Mouse (Mus musculus) heart, postnatal 36 days (tissue): ENCODE measurements around the gene Cdt1. TPM values are rescaled to one million over a fixed set of nuclear protein-coding genes. Genes with fewer than 3 reads are reported as not detected.
A peak's percentile ranks its signal among the peaks of the same experiment; 100 is the strongest.

Source experiments
- DNase-seq, 2 experiments: peaks; one replicate each; pipeline ENCODE4 v3.0.0; 2021 to 2022
- intact Hi-C: fragments of 180-260 bp; cut with DNase I; formaldehyde crosslinking; loops from one replicate; pipeline ENCODE4 v1.15.1; 2025
- total RNA-seq, 2 experiments: library from RNA; stranded (reverse); gene quantifications; 2 replicates each; pipeline ENCODE4 v1.2.3; 2021

Cdt1 gene
- 1 to 10 TPM; 2.4 to 2.5 TPM for total RNA-seq

DNA sequence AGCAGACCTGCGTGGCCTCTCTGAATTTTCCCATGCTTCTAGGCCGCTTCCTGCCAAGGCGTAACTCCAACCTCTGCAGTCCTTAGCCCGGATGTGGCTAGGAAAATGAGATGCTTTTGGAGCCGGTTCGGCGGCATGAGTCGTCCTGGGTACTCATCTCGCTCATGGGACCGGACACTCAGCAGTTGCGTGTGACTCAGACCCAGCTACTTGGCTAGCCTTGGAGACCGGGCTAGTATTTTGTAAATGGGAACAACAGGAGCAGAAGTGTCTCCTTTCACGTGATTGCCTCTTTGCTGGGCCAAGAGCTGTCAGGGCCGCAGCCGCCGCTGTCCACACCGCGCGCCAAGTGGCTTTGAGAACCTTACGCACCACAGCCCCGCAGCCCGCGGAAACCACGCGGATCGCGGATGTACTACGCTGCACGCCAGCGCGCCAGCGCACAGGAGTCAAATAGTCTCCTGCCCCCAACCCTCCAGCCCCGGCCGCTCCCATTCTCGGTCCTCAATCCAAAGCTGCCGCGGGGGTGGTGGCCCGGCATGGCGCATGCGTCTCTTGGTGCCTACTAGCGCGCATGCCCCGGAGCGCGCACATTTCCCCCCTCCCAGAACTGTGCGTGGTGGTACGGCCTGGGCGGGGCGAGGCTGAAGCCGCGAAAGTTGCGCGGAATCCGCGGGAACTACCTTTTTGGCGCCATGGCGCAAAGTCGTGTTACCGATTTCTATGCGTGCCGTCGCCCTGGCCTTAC, at the start of gene Cdt1:
Gene Cdt1, plus strand, starts transcription at position 655 of the 748 bp plus-strand sequence.
- intact Hi-C loops: no loop called here

GRCm38 (mm10) chr8:122520611-122521010, 47.2 kb upstream of the Cdt1 start:
- DNase-seq: no peak
- intact Hi-C loops: no loop called here

More for the DNA sequence above, at the start of gene Cdt1:
- peak; percentile 94 to 97 for DNase-seq

GRCm38 (mm10) chr8:122522796-122523651, 44.8 kb upstream of the Cdt1 start:
- intact Hi-C loops: loop anchor here (2.0 kb wide), 1 partner anchor 24 kb away; no protein-coding TSS in a partner anchor
- peak; percentile 66 to 69 for DNase-seq

GRCm38 (mm10) chr8:122523652-122524360, 44.0 kb upstream of the Cdt1 start:
- DNase-seq: peak in 1 of 2 experiments; percentile 41
- intact Hi-C loops: loop anchor here (2.0 kb wide), 1 partner anchor 23 kb away; no protein-coding TSS in a partner anchor

DNA sequence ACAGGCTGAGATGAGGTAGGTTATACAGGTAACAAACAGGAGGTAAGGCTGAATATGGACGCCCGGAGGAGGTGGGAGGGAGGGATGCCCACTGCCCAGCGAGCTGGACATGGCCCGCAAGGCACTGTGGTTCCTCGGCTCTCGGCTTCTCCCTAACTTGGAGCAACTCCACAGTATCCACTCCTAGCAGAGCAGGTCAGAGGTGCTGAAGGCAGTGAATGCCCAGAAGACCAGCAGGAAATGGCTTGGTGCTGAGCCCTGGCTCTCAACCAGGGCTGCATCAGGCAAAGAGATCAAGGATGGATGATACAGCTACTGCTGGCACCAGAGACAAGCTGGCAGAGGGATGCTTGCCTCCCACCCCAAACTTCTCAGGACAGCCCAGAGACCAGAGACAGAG, 43.3 kb upstream of the Cdt1 start:
- peak in 1 of 2 experiments; percentile 22 for DNase-seq
- intact Hi-C loops: no loop called here

DNA sequence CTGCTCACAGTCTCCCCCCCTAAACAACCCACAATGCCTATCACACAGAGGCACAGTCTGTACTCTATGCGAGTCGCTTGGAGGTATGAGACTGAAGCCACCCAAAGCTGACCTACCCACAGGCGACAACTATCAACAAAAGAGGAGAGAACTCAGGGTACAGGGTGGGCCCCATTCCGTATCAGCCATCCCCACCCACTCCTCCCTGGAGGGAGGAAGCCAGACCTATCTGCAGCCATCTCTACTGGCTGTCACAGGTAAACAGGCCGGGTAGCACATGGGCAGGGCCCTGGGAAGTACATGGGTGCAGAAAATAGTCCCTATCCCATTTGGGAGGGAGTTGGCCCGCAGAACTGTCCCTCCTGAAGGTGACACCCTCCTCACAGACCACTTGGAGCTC, 42.8 kb upstream of the Cdt1 start:
- intact Hi-C loops: no loop called here
- no peak for DNase-seq

DNA sequence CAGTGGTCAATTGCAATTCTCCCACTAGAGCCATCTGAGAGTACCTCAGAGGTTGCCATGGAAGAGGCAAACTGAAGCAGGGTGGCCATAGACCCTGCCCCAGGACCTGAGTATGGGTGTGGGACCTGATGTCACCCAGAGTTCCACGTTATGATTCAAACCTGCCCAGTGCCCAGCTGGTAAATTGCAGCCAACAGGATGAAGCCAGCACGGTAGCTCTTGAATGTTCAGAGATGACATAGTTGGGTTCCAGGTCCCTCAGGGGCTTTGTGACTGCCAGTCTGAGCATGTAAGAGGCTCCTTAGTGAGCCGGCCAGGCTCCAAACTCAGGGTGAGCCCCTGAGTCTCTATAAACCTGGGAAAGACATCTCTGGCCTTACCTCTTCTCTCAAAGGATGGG, 41.7 kb upstream of the Cdt1 start:
- intact Hi-C loops: no loop called here
- DNase-seq: no peak

DNA sequence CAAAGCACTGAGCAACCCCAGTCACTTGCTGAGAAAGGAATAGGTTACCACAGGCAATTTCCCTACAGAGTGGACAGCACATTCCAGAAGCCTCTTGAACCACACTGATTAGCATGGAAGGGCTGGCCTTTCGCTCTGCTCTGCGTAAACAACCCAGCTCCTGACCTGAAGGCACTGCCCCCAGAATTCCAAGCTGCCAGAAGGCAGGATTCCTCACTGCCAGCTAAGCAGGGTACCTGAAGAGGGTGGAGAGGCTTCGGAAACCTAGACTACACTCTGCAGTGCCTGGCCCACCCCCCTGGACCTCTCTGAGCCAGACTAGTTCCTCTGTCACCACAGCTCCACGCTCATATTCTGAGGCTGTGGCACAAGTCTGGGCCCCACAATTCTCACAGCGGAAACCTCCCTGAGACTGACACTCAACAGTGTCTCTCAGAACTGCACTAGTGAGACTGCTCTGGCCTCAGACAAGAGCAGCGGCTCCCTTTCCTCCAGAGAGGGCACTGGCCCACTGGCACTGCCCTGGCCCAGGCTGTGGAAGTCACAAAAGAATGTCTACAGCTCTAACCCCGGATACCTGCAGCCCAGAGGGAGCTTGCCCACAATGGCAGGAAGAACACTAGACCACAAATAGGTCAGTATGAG, 41.2 kb upstream of the Cdt1 start:
- DNase-seq: no peak
- intact Hi-C loops: no loop called here

DNA sequence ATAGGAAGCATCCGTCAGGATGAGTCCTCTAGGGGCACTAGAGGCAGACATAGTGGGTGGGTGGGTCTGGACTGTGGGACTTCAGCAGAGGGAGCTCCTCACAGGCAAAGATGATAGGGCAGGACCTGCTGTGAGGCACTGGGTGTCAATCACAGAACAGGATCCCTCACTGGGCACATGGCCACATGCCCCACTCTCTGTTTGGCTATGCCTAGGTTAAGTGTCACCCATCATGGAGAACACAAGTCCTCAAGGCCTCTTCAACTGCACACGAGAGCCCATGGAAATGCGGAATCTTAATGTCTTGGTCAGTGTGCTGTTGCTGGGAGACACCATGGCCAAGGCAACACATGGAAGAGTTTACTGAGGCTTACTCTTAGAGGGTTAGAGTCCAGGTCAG, 39.9 kb upstream of the Cdt1 start:
- intact Hi-C loops: no loop called here
- DNase-seq: no peak

- intact Hi-C loops: no loop called here
- DNase-seq: no peak
These were observed 38.7 kb upstream of the Cdt1 start for GRCm38 (mm10) chr8:122529159-122529558.

GRCm38 (mm10) chr8:122531312-122531711, 36.5 kb upstream of the Cdt1 start:
- intact Hi-C loops: loop anchor here (2.0 kb wide), 1 partner anchor 15 kb away; no protein-coding TSS in a partner anchor
- peak in 1 of 2 experiments; percentile 24 for DNase-seq

GRCm38 (mm10) chr8:122537033-122537432, 30.8 kb upstream of the Cdt1 start:
- DNase-seq: no peak
- intact Hi-C loops: no loop called here

- intact Hi-C loops: no loop called here
- no peak for DNase-seq
These were observed 30.0 kb upstream of the Cdt1 start for GRCm38 (mm10) chr8:122537812-122538211.

DNA sequence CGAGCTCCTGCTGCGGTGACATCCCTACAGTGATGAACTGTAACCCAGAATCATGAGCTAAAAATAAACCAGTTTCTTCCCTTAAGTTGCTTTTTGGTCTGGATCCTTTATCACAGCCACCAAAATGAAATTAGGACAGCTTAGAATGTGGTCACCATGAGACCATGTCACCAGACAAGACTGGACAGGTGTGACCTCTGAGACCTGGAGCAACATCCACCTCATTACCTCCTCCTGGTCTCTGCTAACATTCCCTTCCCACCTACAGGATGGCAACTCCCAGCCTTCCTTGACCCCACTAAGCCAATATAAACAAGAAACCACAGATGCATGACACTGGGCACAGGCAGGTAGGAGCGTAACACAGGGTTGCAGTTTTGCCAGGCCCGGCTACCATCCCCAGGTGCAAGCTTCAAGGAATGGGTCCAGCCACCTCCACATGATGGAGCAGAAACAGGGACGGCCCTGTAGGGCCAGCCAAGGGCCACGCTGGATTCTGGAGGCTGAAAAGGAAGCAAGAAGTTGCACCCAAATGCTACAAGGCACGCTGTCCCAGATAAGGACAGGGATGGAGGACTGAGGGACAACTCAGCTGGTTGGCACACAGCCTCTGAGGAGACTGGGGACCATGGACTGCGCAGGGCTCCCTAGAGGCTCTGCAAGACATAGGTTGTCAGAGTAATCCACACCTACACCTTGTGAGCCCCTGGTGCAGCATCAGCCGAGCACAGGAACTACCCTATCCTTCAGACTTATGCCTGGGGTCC, 29.3 kb upstream of the Cdt1 start:
- intact Hi-C loops: no loop called here
- DNase-seq: no peak

DNA sequence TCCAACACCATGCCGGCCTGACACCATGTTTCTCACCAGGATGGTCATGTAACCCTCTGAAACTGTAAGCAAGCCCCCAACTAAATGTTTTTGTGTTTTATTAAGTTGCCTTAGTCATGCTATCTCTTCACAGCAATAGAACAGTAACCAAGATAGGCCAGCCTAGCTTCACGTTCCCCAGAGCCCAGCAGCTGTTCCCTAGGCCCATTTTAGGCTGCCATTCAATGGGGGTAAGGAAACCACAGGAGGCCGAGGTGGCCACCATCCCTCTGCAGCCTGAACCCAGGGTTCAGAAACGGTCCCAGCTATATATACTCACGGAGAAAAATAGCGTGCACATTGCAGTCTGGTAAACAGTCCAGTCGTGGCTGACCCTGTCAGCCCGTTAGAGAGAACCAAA, 23.7 kb upstream of the Cdt1 start:
- intact Hi-C loops: no loop called here
- no peak for DNase-seq

DNA sequence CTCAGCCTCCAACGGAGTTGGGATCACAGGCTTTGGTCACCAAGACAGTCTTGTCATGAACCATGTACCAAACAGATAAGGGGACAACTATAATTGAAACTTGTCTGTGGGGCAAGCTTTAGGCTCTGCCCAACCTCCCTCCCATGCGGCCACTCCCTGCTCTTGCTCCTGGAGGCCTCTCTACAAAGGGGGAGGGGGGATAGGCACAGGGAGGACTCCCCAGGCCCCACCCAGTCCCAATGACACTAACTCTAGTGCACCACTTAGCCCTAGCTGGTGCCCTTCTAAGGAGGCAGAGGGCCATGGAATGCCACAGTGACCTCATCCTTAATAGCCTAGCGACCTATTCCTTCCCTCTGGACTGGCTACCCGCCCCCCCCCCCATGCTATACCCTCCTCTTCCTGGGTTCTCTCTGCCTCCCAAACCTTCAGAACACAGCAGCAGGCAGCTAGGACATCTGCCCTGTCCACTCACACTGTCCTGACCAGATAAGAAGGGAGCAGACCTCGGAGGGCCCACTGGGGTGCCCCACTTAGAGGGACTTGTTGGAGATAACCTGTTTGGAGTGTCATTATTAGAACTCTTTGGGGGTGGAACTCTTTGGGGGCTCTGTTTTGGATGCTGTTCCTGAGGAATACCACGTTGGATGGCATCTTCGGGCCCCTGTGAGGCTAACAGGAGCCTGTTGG, 21.6 kb upstream of the Cdt1 start:
- intact Hi-C loops: loop anchor here (2.0 kb wide), 2 partner anchors 15 to 23 kb away; no protein-coding TSS in a partner anchor
- no peak for DNase-seq

GRCm38 (mm10) chr8:122546811-122547453, 20.9 kb upstream of the Cdt1 start:
- intact Hi-C loops: loop anchor here (2.0 kb wide), 2 partner anchors 16 to 24 kb away; no protein-coding TSS in a partner anchor
- peak; percentile 71 to 73 for DNase-seq

GRCm38 (mm10) chr8:122547815-122548214, 20.0 kb upstream of the Cdt1 start:
- DNase-seq: peak in 1 of 2 experiments; percentile 32
- intact Hi-C loops: loop anchor here (2.0 kb wide), 3 partner anchors 17 to 31 kb away; no protein-coding TSS in a partner anchor
